Mouse (Mus musculus) heart, postnatal 0 days (tissue): ENCODE results near the gene Pold2.

Source experiments
- CTCF ChIP-seq: IDR thresholded peaks from 2 replicates; pipeline ENCODE4 v1.5.1; 2016; ENCODE audit warnings: antibody characterized with exemption, control low read depth, low read depth
- EP300 ChIP-seq: IDR thresholded peaks from 2 replicates; pipeline ENCODE4 v1.6.1; 2016; ENCODE audit warnings: antibody characterized with exemption, low read depth

DNA sequence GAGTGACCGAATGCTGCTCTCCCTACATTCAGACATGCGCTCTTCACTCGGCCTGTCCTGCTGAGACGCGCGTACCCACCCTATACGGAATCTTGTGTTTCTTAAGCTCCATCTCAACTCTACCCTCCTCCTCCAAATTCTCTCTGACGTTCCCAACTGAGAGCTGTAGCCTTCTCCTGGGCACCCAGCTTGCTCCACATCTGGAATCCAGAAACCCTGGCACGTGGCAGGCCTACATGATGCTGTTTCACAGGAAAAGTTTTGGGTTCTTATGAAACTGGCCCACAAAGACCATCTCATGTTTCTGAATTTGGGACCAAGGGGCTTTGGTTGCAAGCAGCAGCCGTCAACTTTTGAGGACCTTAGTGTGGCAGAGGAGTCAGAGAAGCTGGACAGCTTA is 21.2 kb upstream of the Pold2 start:
- TF ChIP-seq CTCF (no peak), EP300 (no peak)
